Mouse (Mus musculus): ENCODE results near the gene Med7. TPM values are rescaled to one million over a fixed set of nuclear protein-coding genes. Genes with fewer than 3 reads are reported as not detected.

Gene Med7
- polyA plus RNA-seq, 1 experiment = 18.0 TPM

Other genes with a start within 250 kb of the Med7 start
- not detected in 2 replicates for gene Fndc9, start 201.4 kb upstream of the Med7 start, polyA plus RNA-seq (2012; ENCODE audit: insufficient read depth, insufficient read length, missing spikeins)
- gene Cyfip2, start 124.1 kb upstream of the Med7 start, polyA plus RNA-seq (2012; ENCODE audit: insufficient read depth, insufficient read length, missing spikeins) = 0.29 and 0.59 TPM in 2 replicates
- not detected in 2 replicates for gene Itk, start 47.4 kb upstream of the Med7 start, polyA plus RNA-seq (2012; ENCODE audit: insufficient read depth, insufficient read length, missing spikeins)
- gene Fam71b, start 40.4 kb upstream of the Med7 start, polyA plus RNA-seq (2012; ENCODE audit: insufficient read depth, insufficient read length, missing spikeins) = not detected in 2 replicates
- gene Havcr2, start 18.0 kb downstream of the Med7 start, polyA plus RNA-seq (2012; ENCODE audit: insufficient read depth, insufficient read length, missing spikeins) = not detected in 2 replicates
- gene Gm12169, start 87.3 kb downstream of the Med7 start, polyA plus RNA-seq (2012; ENCODE audit: insufficient read depth, insufficient read length, missing spikeins) = not detected in 2 replicates
- not detected in 2 replicates for gene BC053393, start 134.6 kb downstream of the Med7 start, polyA plus RNA-seq (2012; ENCODE audit: insufficient read depth, insufficient read length, missing spikeins)
- gene Dppa1, start 192.3 kb downstream of the Med7 start, polyA plus RNA-seq (2012; ENCODE audit: insufficient read depth, insufficient read length, missing spikeins) = not detected in 2 replicates

Measured in brown adipose tissue, adult 24 weeks (tissue).